Comparison of ENCODE assay signal across 38 mouse cellular contexts in the genomic region with DNA sequence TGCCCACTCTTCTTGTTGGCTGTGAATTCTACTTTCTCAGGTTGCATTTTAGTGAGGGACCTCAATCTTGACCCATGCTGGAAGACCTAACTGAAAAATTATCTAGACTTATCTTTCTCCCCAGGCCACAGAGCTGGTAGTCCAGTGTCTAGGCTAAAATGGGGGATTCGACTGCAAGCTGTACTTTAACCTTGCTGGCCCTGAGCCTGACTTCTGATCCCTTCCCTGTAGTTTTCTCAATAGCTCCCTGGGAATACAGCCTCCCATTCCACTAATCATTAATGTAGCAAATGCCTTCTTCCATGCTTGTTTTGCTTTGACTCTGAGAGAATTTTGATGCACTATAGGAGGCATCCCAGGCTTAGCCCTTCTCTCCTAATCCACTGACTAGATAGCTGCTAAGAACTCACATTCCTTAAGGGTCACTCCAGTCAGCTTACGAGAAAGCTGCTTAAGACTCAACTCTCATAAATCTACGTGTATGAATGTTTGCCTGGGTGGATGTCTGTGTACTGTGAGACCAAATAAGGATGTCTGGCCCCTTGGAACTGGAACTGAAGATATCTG. TPM values are rescaled to one million over a fixed set of nuclear protein-coding genes. Genes with fewer than 3 reads are reported as not detected.
DNase-seq lines count a peak whose midpoint lies in the region; ATAC-seq and TF ChIP-seq lines count a peak whose summit lies in the region.
"Had no signal": no experiment of that assay in that cellular context is flagged by ENCODE, and none has a peak within 500 bp of the region (broad histone marks: within the 10 kb centered on the region; RNA-seq: fewer than 3 reads in every experiment).

No protein-coding gene starts in this region.

- H3K4me3 ChIP-seq in lung, embryonic 14.5 days (ENCODE audit: low read depth, low read length): no peak overlapping the region
- H3K4me3 ChIP-seq in lung, adult 2 months (replicated peaks; ENCODE audit: extremely low read depth, low read depth, low read length): no peak overlapping the region
- no peak overlapping the region for H3K4me3 ChIP-seq in embryonic facial prominence, embryonic 10.5 days
- H3K4me3 ChIP-seq: embryonic facial prominence, embryonic 12.5 days; heart, embryonic 10.5 days; heart, embryonic 15.5 days; hindbrain, embryonic 12.5 days; limb, embryonic 10.5 days; limb, embryonic 15.5 days; liver, embryonic 15.5 days; midbrain, embryonic 12.5 days; myocyte; neural tube, embryonic 13.5 days; stomach, embryonic 15.5 days had no signal

- intact Hi-C loops in heart, postnatal 25 days (cut with DNase I): no loop called here

- no peaks in the 10 kb centered on the region for H3K36me3 ChIP-seq in lung, embryonic 14.5 days (ENCODE audit: insufficient read depth)
- no peaks in the 10 kb centered on the region for H3K36me3 ChIP-seq in embryonic facial prominence, embryonic 10.5 days (replicated peaks)
- H3K36me3 ChIP-seq: embryonic facial prominence, embryonic 12.5 days; heart, embryonic 10.5 days; heart, embryonic 15.5 days; hindbrain, embryonic 12.5 days; limb, embryonic 10.5 days; limb, embryonic 15.5 days; liver, embryonic 15.5 days; midbrain, embryonic 12.5 days; neural tube, embryonic 13.5 days; stomach, embryonic 15.5 days had no signal

- no peak overlapping the region for H3K27ac ChIP-seq in lung, embryonic 14.5 days (ENCODE audit: low read depth)
- H3K27ac ChIP-seq in embryonic facial prominence, embryonic 10.5 days (replicated peaks): no peak overlapping the region
- H3K27ac ChIP-seq: embryonic facial prominence, embryonic 12.5 days; heart, embryonic 10.5 days; heart, embryonic 15.5 days; hindbrain, embryonic 12.5 days; hindbrain, postnatal 0 days; limb, embryonic 10.5 days; limb, embryonic 15.5 days; liver, embryonic 15.5 days; midbrain, embryonic 12.5 days; neural tube, embryonic 13.5 days; stomach, embryonic 15.5 days had no signal

- no peaks in the 10 kb centered on the region for H3K4me1 ChIP-seq in lung, embryonic 14.5 days (ENCODE audit: insufficient read depth)
- no peaks in the 10 kb centered on the region for H3K4me1 ChIP-seq in lung, adult 2 months (ENCODE audit: control insufficient read depth, insufficient read depth, low read length)
- H3K4me1 ChIP-seq in embryonic facial prominence, embryonic 10.5 days: no peaks in the 10 kb centered on the region
- H3K4me1 ChIP-seq: embryonic facial prominence, embryonic 12.5 days; heart, embryonic 10.5 days; heart, embryonic 15.5 days; hindbrain, embryonic 12.5 days; limb, embryonic 10.5 days; limb, embryonic 15.5 days; liver, embryonic 15.5 days; midbrain, embryonic 12.5 days; neural tube, embryonic 13.5 days; stomach, embryonic 15.5 days had no signal

- TF ChIP-seq CTCF in lung, embryonic 14.5 days (IDR thresholded peaks at IDR 0.05; ENCODE audit: low read depth): no peak
- TF ChIP-seq CTCF in lung, adult 2 months (IDR thresholded peaks at IDR 0.05; ENCODE audit: insufficient read depth, low read length): no peak

- TF ChIP-seq POLR2A in lung, adult 2 months (IDR thresholded peaks at IDR 0.05; ENCODE audit: borderline replicate concordance, extremely low read depth, low read depth, low read length): no peak

- H3K9me3 ChIP-seq in lung, embryonic 14.5 days (ENCODE audit: low read depth, low read length): no peaks in the 10 kb centered on the region
- H3K9me3 ChIP-seq in embryonic facial prominence, embryonic 10.5 days: no peaks in the 10 kb centered on the region
- H3K9me3 ChIP-seq: embryonic facial prominence, embryonic 12.5 days; heart, embryonic 10.5 days; heart, embryonic 15.5 days; hindbrain, embryonic 12.5 days; limb, embryonic 10.5 days; limb, embryonic 15.5 days; liver, embryonic 15.5 days; midbrain, embryonic 12.5 days; neural tube, embryonic 13.5 days; stomach, embryonic 15.5 days had no signal

- ATAC-seq in lung, embryonic 14.5 days (ENCODE audit: insufficient read depth): no peak
- ATAC-seq: forebrain, embryonic 14.5 days; hindbrain, postnatal 0 days; intestine, postnatal 0 days had no signal

- peak; percentile 1 for DNase-seq in lung, embryonic 14.5 days
- no peak for DNase-seq in lung, adult 2 months
- peak; percentile 72 for DNase-seq in kidney, adult 9 months
- DNase-seq in kidney, postnatal 14 days: peak; percentile 6
- DNase-seq in heart, postnatal 25 days (ENCODE audit: low spot score): no peak
- DNase-seq in neural tube, embryonic 10.5 days (ENCODE audit: extremely low spot score, low spot score): no peak
- DNase-seq in embryonic facial prominence, embryonic 10.5 days (ENCODE audit: low spot score): no peak
- DNase-seq: adrenal gland, adult 8-10 months; B cell, adult 2 months; cerebellum, adult 8-10 months; cerebellum, postnatal 25 days; gastrocnemius, postnatal 14 days; heart, postnatal 36 days; layer of hippocampus, postnatal 36 days; lung, postnatal 36 days; retina, postnatal 1 day; right cerebral cortex, postnatal 25 days had no signal

- WGBS in lung, embryonic 14.5 days: 53% methylated on average over 3 of the region's 3 CpGs
- 53% methylated on average over 3 of the region's 3 CpGs for WGBS in lung, adult 2 months
- WGBS in embryonic facial prominence, embryonic 10.5 days: 79% methylated on average over 3 of the region's 3 CpGs

- no peaks in the 10 kb centered on the region for H3K27me3 ChIP-seq in lung, embryonic 14.5 days (ENCODE audit: insufficient read depth, low read length)
- H3K27me3 ChIP-seq in embryonic facial prominence, embryonic 10.5 days (replicated peaks; ENCODE audit: low read depth, poor library complexity, severe bottlenecking): no peaks in the 10 kb centered on the region
- H3K27me3 ChIP-seq: embryonic facial prominence, embryonic 12.5 days; heart, embryonic 15.5 days; hindbrain, embryonic 12.5 days; limb, embryonic 15.5 days; liver, embryonic 15.5 days; midbrain, embryonic 12.5 days; neural tube, embryonic 13.5 days; stomach, embryonic 15.5 days had no signal

- no peak overlapping the region for H3K9ac ChIP-seq in lung, embryonic 14.5 days
- H3K9ac ChIP-seq: embryonic facial prominence, embryonic 12.5 days; heart, embryonic 15.5 days; hindbrain, embryonic 12.5 days; limb, embryonic 15.5 days; liver, embryonic 15.5 days; midbrain, embryonic 12.5 days; neural tube, embryonic 13.5 days; stomach, embryonic 15.5 days had no signal

- no peak overlapping the region for H3K4me2 ChIP-seq in lung, embryonic 14.5 days
- H3K4me2 ChIP-seq: embryonic facial prominence, embryonic 12.5 days; heart, embryonic 15.5 days; hindbrain, embryonic 12.5 days; limb, embryonic 15.5 days; liver, embryonic 15.5 days; midbrain, embryonic 12.5 days; neural tube, embryonic 13.5 days; stomach, embryonic 15.5 days had no signal

RNA-seq across cellular contexts. Expression of gene Rhox2h, which starts 28.8 kb away (rescaled TPM):
- not detected in 2 replicates for polyA plus RNA-seq in lung, embryonic 14.5 days (2014; fragmentation: Nextera tagmentation; extraction: Ambion mirVana)
- not detected in 2 replicates for polyA plus RNA-seq in lung, adult 2 months (2012; rRNA removed)
- not detected for total RNA-seq in heart, postnatal 25 days (2021)
- not detected in 2 replicates for polyA plus RNA-seq in embryonic facial prominence, embryonic 10.5 days (2016; fragmentation: Nextera tagmentation; extraction: Ambion mirVana)
- total RNA-seq: adrenal gland, adult 8-10 months; gastrocnemius, postnatal 14 days; granulocyte monocyte progenitor cell, adult 5-6 weeks; hindbrain, postnatal 0 days; layer of hippocampus, adult 8-10 months; layer of hippocampus, postnatal 36 days; left cerebral cortex, postnatal 10 days; megakaryocyte, adult 5-6 weeks; midbrain, postnatal 0 days had no signal
- polyA plus RNA-seq: embryonic facial prominence, embryonic 12.5 days; forebrain, embryonic 14.5 days; heart, embryonic 10.5 days; heart, embryonic 15.5 days; hindbrain, embryonic 12.5 days; hindbrain, postnatal 0 days; intestine, postnatal 0 days; limb, embryonic 10.5 days; limb, embryonic 15.5 days; liver, embryonic 15.5 days; lung, embryonic 16.5 days; midbrain, embryonic 12.5 days; midbrain, postnatal 0 days; myocyte; neural tube, embryonic 13.5 days; stomach, embryonic 15.5 days; urinary bladder, adult 2 months had no signal

RNA-seq across cellular contexts. Expression of gene Rhox3h, which starts 33.3 kb away (rescaled TPM):
- not detected in 2 replicates for polyA plus RNA-seq in lung, embryonic 14.5 days (2014; fragmentation: Nextera tagmentation; extraction: Ambion mirVana)
- polyA plus RNA-seq in lung, adult 2 months (2012; rRNA removed): not detected in 2 replicates
- not detected for total RNA-seq in heart, postnatal 25 days (2021)
- not detected in 2 replicates for polyA plus RNA-seq in embryonic facial prominence, embryonic 10.5 days (2016; fragmentation: Nextera tagmentation; extraction: Ambion mirVana)
- total RNA-seq: adrenal gland, adult 8-10 months; gastrocnemius, postnatal 14 days; granulocyte monocyte progenitor cell, adult 5-6 weeks; heart, postnatal 36 days; hindbrain, postnatal 0 days; layer of hippocampus, adult 8-10 months; layer of hippocampus, postnatal 36 days; left cerebral cortex, postnatal 10 days; megakaryocyte, adult 5-6 weeks; midbrain, postnatal 0 days had no signal
- polyA plus RNA-seq: embryonic facial prominence, embryonic 12.5 days; forebrain, embryonic 14.5 days; heart, embryonic 10.5 days; heart, embryonic 15.5 days; hindbrain, embryonic 12.5 days; hindbrain, postnatal 0 days; intestine, postnatal 0 days; limb, embryonic 10.5 days; limb, embryonic 15.5 days; liver, embryonic 15.5 days; lung, embryonic 16.5 days; midbrain, embryonic 12.5 days; midbrain, postnatal 0 days; myocyte; neural tube, embryonic 13.5 days; stomach, embryonic 15.5 days; urinary bladder, adult 2 months had no signal

RNA-seq across cellular contexts. Expression of gene Rhox4g, which starts 50.8 kb away (rescaled TPM):
- not detected in 2 replicates for polyA plus RNA-seq in lung, embryonic 14.5 days (2014; fragmentation: Nextera tagmentation; extraction: Ambion mirVana)
- polyA plus RNA-seq in lung, adult 2 months (2012; rRNA removed): not detected in 2 replicates
- not detected for total RNA-seq in heart, postnatal 25 days (2021)
- not detected in 2 replicates for polyA plus RNA-seq in embryonic facial prominence, embryonic 10.5 days (2016; fragmentation: Nextera tagmentation; extraction: Ambion mirVana)
- total RNA-seq: adrenal gland, adult 8-10 months; gastrocnemius, postnatal 14 days; granulocyte monocyte progenitor cell, adult 5-6 weeks; heart, postnatal 36 days; hindbrain, postnatal 0 days; layer of hippocampus, adult 8-10 months; layer of hippocampus, postnatal 36 days; left cerebral cortex, postnatal 10 days; megakaryocyte, adult 5-6 weeks; midbrain, postnatal 0 days had no signal
- polyA plus RNA-seq: embryonic facial prominence, embryonic 12.5 days; forebrain, embryonic 14.5 days; heart, embryonic 10.5 days; heart, embryonic 15.5 days; hindbrain, embryonic 12.5 days; hindbrain, postnatal 0 days; intestine, postnatal 0 days; limb, embryonic 10.5 days; limb, embryonic 15.5 days; liver, embryonic 15.5 days; lung, embryonic 16.5 days; midbrain, embryonic 12.5 days; midbrain, postnatal 0 days; myocyte; neural tube, embryonic 13.5 days; stomach, embryonic 15.5 days; urinary bladder, adult 2 months had no signal

RNA-seq across cellular contexts. Expression of gene Rhox2g, which starts 58.6 kb away (rescaled TPM):
- not detected in 2 replicates for polyA plus RNA-seq in lung, embryonic 14.5 days (2014; fragmentation: Nextera tagmentation; extraction: Ambion mirVana)
- not detected in 2 replicates for polyA plus RNA-seq in lung, adult 2 months (2012; rRNA removed)
- not detected for total RNA-seq in heart, postnatal 25 days (2021)
- not detected in 2 replicates for polyA plus RNA-seq in embryonic facial prominence, embryonic 10.5 days (2016; fragmentation: Nextera tagmentation; extraction: Ambion mirVana)
- total RNA-seq: adrenal gland, adult 8-10 months; gastrocnemius, postnatal 14 days; granulocyte monocyte progenitor cell, adult 5-6 weeks; heart, postnatal 36 days; hindbrain, postnatal 0 days; layer of hippocampus, adult 8-10 months; layer of hippocampus, postnatal 36 days; left cerebral cortex, postnatal 10 days; megakaryocyte, adult 5-6 weeks; midbrain, postnatal 0 days had no signal
- polyA plus RNA-seq: embryonic facial prominence, embryonic 12.5 days; forebrain, embryonic 14.5 days; heart, embryonic 10.5 days; heart, embryonic 15.5 days; hindbrain, embryonic 12.5 days; hindbrain, postnatal 0 days; intestine, postnatal 0 days; limb, embryonic 10.5 days; limb, embryonic 15.5 days; liver, embryonic 15.5 days; lung, embryonic 16.5 days; midbrain, embryonic 12.5 days; midbrain, postnatal 0 days; myocyte; neural tube, embryonic 13.5 days; stomach, embryonic 15.5 days; urinary bladder, adult 2 months had no signal

Comparison
In these comparisons a context has a peak if more than half of its experiments do, and no peak if none do; other contexts are left out.
1. DNase-seq: peak in lung, embryonic 14.5 days (single experiment), kidney, adult 9 months (single experiment) and kidney, postnatal 14 days (single experiment); none in lung, adult 2 months (single experiment), heart, postnatal 25 days (single experiment), neural tube, embryonic 10.5 days (single experiment) and embryonic facial prominence, embryonic 10.5 days (single experiment).